Mouse (Mus musculus): ENCODE results near the gene Olfr901.

- no peak for TF ChIP-seq POLR2A (IDR thresholded peaks at IDR 0.05; ENCODE audit: borderline replicate concordance, insufficient read depth, low read length)
- no peak for TF ChIP-seq CTCF (IDR thresholded peaks at IDR 0.05; ENCODE audit: borderline replicate concordance, insufficient read depth, low read depth, low read length)
Observed at GRCm38 (mm10) chr9:38423801-38424200, 5.5 kb upstream of the Olfr901 start.

Measured in cerebellum, adult 2 months (tissue).